In the genomic region with DNA sequence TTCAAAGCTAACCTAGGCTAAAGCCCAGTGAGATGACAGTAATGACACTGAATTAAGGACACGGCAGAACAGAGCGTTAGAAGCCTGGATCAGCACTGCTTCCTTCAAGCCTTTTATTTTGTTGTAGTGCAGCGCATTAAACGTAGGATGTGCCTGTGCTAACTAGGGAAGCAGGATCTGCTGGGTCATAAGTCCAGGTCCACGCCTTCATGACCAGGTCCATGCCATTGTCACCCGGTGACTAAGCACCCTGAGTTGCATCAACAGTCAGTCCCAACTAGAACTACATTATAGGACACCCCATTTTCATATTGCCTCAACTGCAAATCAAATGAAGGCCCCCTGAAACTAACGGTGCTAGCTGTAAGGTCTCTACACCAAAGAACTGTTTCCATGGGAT, we compare ENCODE assay signal across 25 mouse cellular contexts.
"Had no signal": no experiment of that assay in that cellular context is flagged by ENCODE, and none has a peak within 500 bp of the region (broad histone marks: within the 10 kb centered on the region; RNA-seq: fewer than 3 reads in every experiment).

No protein-coding gene starts in this region.

- ATAC-seq: forebrain, postnatal 0 days; hindbrain, postnatal 0 days had no signal

- H3K27me3 ChIP-seq: heart, embryonic 13.5 days; heart, embryonic 15.5 days; hindbrain, embryonic 13.5 days; hindbrain, embryonic 15.5 days; kidney, embryonic 15.5 days; limb, embryonic 12.5 days had no signal

- H3K27ac ChIP-seq: heart, adult 2 months; heart, embryonic 13.5 days; heart, embryonic 15.5 days; hindbrain, embryonic 13.5 days; hindbrain, embryonic 15.5 days; hindbrain, postnatal 0 days; kidney, embryonic 15.5 days; kidney, postnatal 0 days; layer of hippocampus, adult 2 months; left cerebral cortex, adult 2 months; limb, embryonic 10.5 days; limb, embryonic 12.5 days had no signal

- H3K4me2 ChIP-seq: heart, embryonic 11.5 days; heart, embryonic 13.5 days; heart, embryonic 15.5 days; hindbrain, embryonic 13.5 days; hindbrain, embryonic 15.5 days; kidney, embryonic 15.5 days; limb, embryonic 12.5 days; liver, embryonic 11.5 days had no signal

- H3K9ac ChIP-seq: forebrain, postnatal 0 days; heart, embryonic 13.5 days; heart, embryonic 15.5 days; hindbrain, embryonic 13.5 days; hindbrain, embryonic 15.5 days; kidney, embryonic 15.5 days; limb, embryonic 12.5 days had no signal

- H3K4me1 ChIP-seq: heart, embryonic 15.5 days; hindbrain, embryonic 15.5 days; kidney, embryonic 15.5 days had no signal

- DNase-seq: forebrain, postnatal 0 days; gastrocnemius, postnatal 14 days; gastrocnemius, postnatal 36 days; heart, adult 11 months; heart, adult 2 months; heart, postnatal 14 days; heart, postnatal 36 days; kidney, adult 11 months; kidney, adult 2 months; kidney, adult 9 months; kidney, postnatal 14 days; kidney, postnatal 36 days had no signal

- H3K9me3 ChIP-seq: heart, embryonic 13.5 days; heart, embryonic 15.5 days; hindbrain, embryonic 13.5 days; hindbrain, embryonic 15.5 days; kidney, embryonic 15.5 days; limb, embryonic 10.5 days; limb, embryonic 12.5 days had no signal

- H3K4me3 ChIP-seq: heart, adult 2 months; heart, embryonic 13.5 days; heart, embryonic 15.5 days; hindbrain, embryonic 13.5 days; hindbrain, embryonic 15.5 days; kidney, embryonic 15.5 days; layer of hippocampus, adult 2 months; left cerebral cortex, adult 2 months; limb, embryonic 10.5 days; limb, embryonic 12.5 days had no signal
